Mouse (Mus musculus) cerebellum, adult 8-10 months (tissue): ENCODE results near the gene Elfn1.
A peak's percentile ranks its signal among the peaks of the same experiment; 100 is the strongest.

Source experiments
- DNase-seq: peaks from one replicate; pipeline ENCODE4 v3.0.0; 2022

The Elfn1 gene

GRCm38 (mm10) chr5:139912121-139912771 is 4.5 kb downstream of the Elfn1 start:
- no peak for DNase-seq

- no peak for DNase-seq
Observed at GRCm38 (mm10) chr5:139921666-139922065, 13.9 kb downstream of the Elfn1 start.

GRCm38 (mm10) chr5:139923867-139924266 is 16.1 kb downstream of the Elfn1 start:
- DNase-seq, result no peak

- DNase-seq, result no peak
Observed at GRCm38 (mm10) chr5:139930102-139930501, 22.4 kb downstream of the Elfn1 start.

- DNase-seq, result no peak
Observed at GRCm38 (mm10) chr5:139930927-139931351, 23.2 kb downstream of the Elfn1 start.

GRCm38 (mm10) chr5:139931947-139932540 is 24.3 kb downstream of the Elfn1 start:
- no peak for DNase-seq

GRCm38 (mm10) chr5:139932595-139933271 is 25.0 kb downstream of the Elfn1 start:
- no peak for DNase-seq

GRCm38 (mm10) chr5:139933476-139933875 is 25.7 kb downstream of the Elfn1 start:
- no peak for DNase-seq

- no peak for DNase-seq
Observed at GRCm38 (mm10) chr5:139936431-139936830, 28.7 kb downstream of the Elfn1 start.

GRCm38 (mm10) chr5:139944697-139945096 is 37.0 kb downstream of the Elfn1 start:
- no peak for DNase-seq

GRCm38 (mm10) chr5:139945715-139946364 is 38.1 kb downstream of the Elfn1 start:
- peak; percentile 25 for DNase-seq

- no peak for DNase-seq
Observed at GRCm38 (mm10) chr5:139947446-139947845, 39.7 kb downstream of the Elfn1 start.

- DNase-seq, result peak; percentile 87
Observed at GRCm38 (mm10) chr5:139948552-139948951, 40.8 kb downstream of the Elfn1 start.

GRCm38 (mm10) chr5:139949363-139949762 is 41.6 kb downstream of the Elfn1 start:
- DNase-seq, result no peak

GRCm38 (mm10) chr5:139949975-139950578 is 42.3 kb downstream of the Elfn1 start:
- no peak for DNase-seq

- no peak for DNase-seq
Observed at GRCm38 (mm10) chr5:139956859-139957258, 49.1 kb downstream of the Elfn1 start.

GRCm38 (mm10) chr5:139959741-139960140 is 52.0 kb downstream of the Elfn1 start:
- no peak for DNase-seq

- no peak for DNase-seq
Observed at GRCm38 (mm10) chr5:139964391-139964790, 56.6 kb downstream of the Elfn1 start.

GRCm38 (mm10) chr5:139965596-139965995 is 57.9 kb downstream of the Elfn1 start:
- no peak for DNase-seq

GRCm38 (mm10) chr5:139969151-139969948 is 61.6 kb downstream of the Elfn1 start:
- DNase-seq, result no peak

- DNase-seq, result no peak
Observed at GRCm38 (mm10) chr5:139970186-139970631, 62.5 kb downstream of the Elfn1 start.

- DNase-seq, result no peak
Observed at GRCm38 (mm10) chr5:139976584-139976983, 68.8 kb downstream of the Elfn1 start.
